Mouse (Mus musculus) midbrain, postnatal 0 days (tissue): ENCODE data around the gene Izumo1. TPM values are rescaled to one million over a fixed set of nuclear protein-coding genes. Genes with fewer than 3 reads are reported as not detected.

Source experiments
- ATAC-seq: fragments of 200-750 bp; cut with Nextera tagmentation; 2 replicates; pipeline ENCODE4 v1.8.0; 2017; ENCODE audit warnings: moderate number of reproducible peaks, mild to moderate bottlenecking, moderate TSS enrichment, moderate library complexity; ENCODE audit not compliant: low FRiP score
- DNase-seq: peaks from one replicate; pipeline ENCODE4 v3.0.0-alpha.2; 2015; ENCODE audit warnings: low spot score
- H3K27ac ChIP-seq: fragments of 300-500 bp; sonication (generic); 2 replicates; pipeline ENCODE4 v1.5.1; 2014; ENCODE audit warnings: low read depth, mild to moderate bottlenecking, low read length, mixed read lengths
- H3K27me3 ChIP-seq: fragments of 300-500 bp; sonication (generic); 2 replicates; pipeline ENCODE4 v1.6.1; 2014; ENCODE audit warnings: low read length, control low read depth, mixed read lengths; ENCODE audit not compliant: insufficient read depth
- H3K36me3 ChIP-seq: fragments of 300-500 bp; sonication (generic); 2 replicates; pipeline ENCODE4 v1.6.1; 2014; ENCODE audit warnings: low read length, control low read depth, mixed read lengths; ENCODE audit not compliant: insufficient read depth
- H3K4me1 ChIP-seq: fragments of 300-500 bp; sonication (generic); 2 replicates; pipeline ENCODE4 v1.6.1; 2014; ENCODE audit warnings: mild to moderate bottlenecking, control low read depth, antibody characterized with exemption, low read length, mixed read lengths; ENCODE audit not compliant: insufficient read depth
- H3K4me2 ChIP-seq: fragments of 300-500 bp; sonication (generic); 2 replicates; pipeline ENCODE4 v1.6.1; 2014; ENCODE audit warnings: low read depth, mild to moderate bottlenecking, low read length, mixed read lengths; ENCODE audit not compliant: poor library complexity, severe bottlenecking
- H3K4me3 ChIP-seq: fragments of 300-500 bp; sonication (generic); 2 replicates; pipeline ENCODE4 v1.5.1; 2014; ENCODE audit warnings: low read depth, mild to moderate bottlenecking, low read length, moderate library complexity
- H3K9ac ChIP-seq: fragments of 300-500 bp; sonication (generic); replicated peaks from 2 replicates; pipeline ENCODE4 v1.6.1; 2014; ENCODE audit warnings: mild to moderate bottlenecking, low read length, moderate library complexity, mixed read lengths; ENCODE audit not compliant: poor library complexity, severe bottlenecking
- H3K9me3 ChIP-seq: fragments of 300-500 bp; sonication (generic); 2 replicates; pipeline ENCODE4 v1.6.1; 2016; ENCODE audit warnings: low read length, control low read depth
- CTCF ChIP-seq: IDR thresholded peaks from 2 replicates; pipeline ENCODE4 v1.5.1; 2016; ENCODE audit warnings: antibody characterized with exemption, mild to moderate bottlenecking
- WGBS: fragments of 180-500 bp; shearing (Covaris S2); extraction: QIAGEN DNeasy Blood & Tissue Kit; methylation state at CpG from one replicate; pipeline ENCODE4 v1.1.7; 2014; 5-methylcytosine and 5-hydroxymethylcytosine counted together
- polyA plus RNA-seq: library from polyadenylated mRNA; unstranded; fragments of >200 nt; fragmentation: Nextera tagmentation; extraction: Ambion mirVana; gene quantifications from 2 replicates; pipeline ENCODE4 v1.2.1, GENCODE M21; 2015
- total RNA-seq: library from RNA; depleted of rRNA; stranded (reverse); fragments of >200 nt; gene quantifications from 2 replicates; pipeline ENCODE4 v1.2.3, GENCODE M21; 2014; rRNA removed

The Izumo1 gene
- total RNA-seq (0.11 TPM in 1 of 2 replicates, not detected in the other), polyA plus RNA-seq (0.11 TPM in 1 of 2 replicates, not detected in the other)

GRCm38 (mm10) chr7:45621443-45621842 lies at the start of gene Izumo1:
Izumo1 (plus strand) TSS chr7:45621811.
- H3K4me1 ChIP-seq = no peaks in the 10 kb centered on the region
- H3K36me3 ChIP-seq = no peaks in the 10 kb centered on the region
- ATAC-seq (no peak), DNase-seq (no peak)
- H3K27ac ChIP-seq = no peak within 1 kb of the TSS
- H3K9me3 ChIP-seq = no peaks in the 10 kb centered on the region
- no peak for TF ChIP-seq CTCF
- no peak within 1 kb of the TSS for H3K4me2 ChIP-seq
- peaks cover 18% of the 10 kb centered on the region for H3K27me3 ChIP-seq
- H3K9ac ChIP-seq = no peak within 1 kb of the TSS
- WGBS = 30% methylated on average over 9 of the region's 9 CpGs
- no peak within 1 kb of the TSS for H3K4me3 ChIP-seq

- Histone ChIP-seq H3K36me3 (0 out of 2 replicates have a peak, but pooled peaks cover 5% of the 10 kb centered on the region), H3K4me3 (no peak overlapping the region), H3K9ac (no peak overlapping the region), H3K4me2 (no peak overlapping the region), H3K4me1 (peaks cover 6% of the 10 kb centered on the region; the same call in 1 of the 2 replicates), H3K27ac (no peak overlapping the region), H3K9me3 (no peaks in the 10 kb centered on the region), H3K27me3 (no peaks in the 10 kb centered on the region)
- ATAC-seq (no peak), DNase-seq (no peak)
- WGBS = 50% methylated on average over 1 of the region's 1 CpGs
- no peak for TF ChIP-seq CTCF
These were observed 49.6 kb upstream of the Izumo1 start for GRCm38 (mm10) chr7:45571966-45572365.

- ATAC-seq = no peak
- Histone ChIP-seq H3K4me3 (no peak overlapping the region), H3K27me3 (no peaks in the 10 kb centered on the region), H3K4me1 (peaks cover 2% of the 10 kb centered on the region; the same call in 1 of the 2 replicates), H3K9ac (no peak overlapping the region), H3K36me3 (0 out of 2 replicates have a peak, but pooled peaks cover 5% of the 10 kb centered on the region), H3K4me2 (no peak overlapping the region), H3K27ac (no peak overlapping the region), H3K9me3 (no peaks in the 10 kb centered on the region)
- WGBS = 82% methylated on average over 8 of the region's 8 CpGs
- no peak for TF ChIP-seq CTCF
- DNase-seq = no peak
These were observed 47.7 kb upstream of the Izumo1 start for GRCm38 (mm10) chr7:45573954-45574353.

GRCm38 (mm10) chr7:45574472-45575379 lies 46.9 kb upstream of the Izumo1 start:
- H3K9me3 ChIP-seq = no peaks in the 10 kb centered on the region
- H3K9ac ChIP-seq = no peak overlapping the region
- no peaks in the 10 kb centered on the region for H3K27me3 ChIP-seq
- peaks cover 2% of the 10 kb centered on the region; the same call in 1 of the 2 replicates for H3K4me1 ChIP-seq
- no peak overlapping the region for H3K4me3 ChIP-seq
- WGBS = 87% methylated on average over 15 of the region's 15 CpGs
- no peak overlapping the region for H3K27ac ChIP-seq
- no peak for TF ChIP-seq CTCF
- no peak for DNase-seq
- H3K4me2 ChIP-seq = no peak overlapping the region
- no peak for ATAC-seq
- H3K36me3 ChIP-seq = 0 out of 2 replicates have a peak, but pooled peaks cover 5% of the 10 kb centered on the region

- ATAC-seq (no peak), DNase-seq (no peak)
- Histone ChIP-seq H3K27me3 (no peaks in the 10 kb centered on the region), H3K4me1 (0 out of 2 replicates have a peak, but pooled peaks cover 3% of the 10 kb centered on the region), H3K36me3 (peaks cover 9% of the 10 kb centered on the region; the same call in 1 of the 2 replicates), H3K9ac (no peak overlapping the region), H3K9me3 (no peaks in the 10 kb centered on the region), H3K4me3 (no peak overlapping the region), H3K27ac (no peak overlapping the region), H3K4me2 (no peak overlapping the region)
- whole genome bisulfite sequencing = 96% methylated on average over 6 of the region's 6 CpGs
- no peak for TF ChIP-seq CTCF
These were observed 35.7 kb upstream of the Izumo1 start for GRCm38 (mm10) chr7:45585923-45586322.
